Mouse (Mus musculus): Measurements from ENCODE around the gene Kcnk2. TPM values are rescaled to one million over a fixed set of nuclear protein-coding genes. Genes with fewer than 3 reads are reported as not detected.

Gene Kcnk2
- total RNA-seq, 2 experiments from 2014 or later = 1.6 to 2.1 TPM

Small RNA genes lying within 50 kb of the gene (microRNA-seq; reads per million reads assigned to microRNA genes)
- not detected for gene Gm24092

Measured in heart, postnatal 25 days (tissue).